Mouse (Mus musculus) erythroblast, embryonic 14.5 days (primary cell): ENCODE results near the gene Adssl1.

Experiments
- GATA1 ChIP-seq: IDR thresholded peaks from 2 replicates; pipeline ENCODE4 v1.6.1; 2012; ENCODE audit warnings: low read length, inconsistent platforms, mixed read lengths
- TAL1 ChIP-seq: IDR thresholded peaks from 3 replicates; pipeline ENCODE4 v1.6.1; 2012; ENCODE audit warnings: low read length, inconsistent platforms, mixed read lengths

DNA sequence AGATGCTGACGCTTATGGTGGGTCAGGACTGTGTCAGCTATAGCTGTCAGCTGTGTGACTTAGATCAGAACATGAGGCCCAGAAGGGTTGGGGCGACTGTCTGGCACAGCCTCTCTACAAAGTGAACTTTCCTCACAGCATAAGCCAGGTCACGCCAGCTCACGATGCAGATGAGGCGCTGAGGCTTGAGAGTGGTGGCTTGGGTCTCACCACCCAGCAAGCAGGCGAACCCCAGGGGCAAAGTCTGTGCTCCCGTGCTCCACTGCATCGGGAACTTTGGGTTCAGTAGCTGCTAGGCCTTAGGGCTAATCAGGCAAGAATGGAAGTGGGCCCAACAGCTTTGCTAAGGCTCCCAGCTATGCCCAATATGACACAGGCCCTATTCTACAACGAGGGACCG lies 10.8 kb upstream of the Adssl1 start:
- no peak for TF ChIP-seq TAL1
- no peak for TF ChIP-seq GATA1
